Mouse (Mus musculus): ENCODE measurements around the gene Cercam. TPM values are rescaled to one million over a fixed set of nuclear protein-coding genes. Genes with fewer than 3 reads are reported as not detected.

Gene Cercam
- polyA plus RNA-seq, 1 experiment from 2014 or later = 20.1 TPM

DNA sequence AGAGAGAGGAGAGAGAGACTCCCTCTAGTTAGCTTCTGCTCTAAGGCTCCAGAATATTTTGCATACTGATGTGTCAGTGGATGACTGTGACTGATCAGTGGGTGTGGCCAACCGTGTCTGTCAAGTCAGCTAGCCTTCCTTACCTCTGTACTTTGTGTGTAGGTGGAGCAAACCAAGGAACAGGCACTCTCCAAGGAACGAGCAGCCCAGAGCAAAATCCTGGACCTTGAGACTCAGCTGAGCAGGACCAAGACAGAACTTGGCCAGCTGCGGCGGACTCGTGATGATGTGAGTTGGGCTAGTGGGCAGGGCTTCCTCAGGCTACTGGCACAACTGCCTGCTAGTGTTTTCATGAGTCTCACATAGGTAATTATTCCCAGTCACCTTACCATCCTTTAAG, 57.6 kb downstream of the Cercam start:
- no peak for ATAC-seq (ENCODE audit: low FRiP score, low TSS enrichment)

DNA sequence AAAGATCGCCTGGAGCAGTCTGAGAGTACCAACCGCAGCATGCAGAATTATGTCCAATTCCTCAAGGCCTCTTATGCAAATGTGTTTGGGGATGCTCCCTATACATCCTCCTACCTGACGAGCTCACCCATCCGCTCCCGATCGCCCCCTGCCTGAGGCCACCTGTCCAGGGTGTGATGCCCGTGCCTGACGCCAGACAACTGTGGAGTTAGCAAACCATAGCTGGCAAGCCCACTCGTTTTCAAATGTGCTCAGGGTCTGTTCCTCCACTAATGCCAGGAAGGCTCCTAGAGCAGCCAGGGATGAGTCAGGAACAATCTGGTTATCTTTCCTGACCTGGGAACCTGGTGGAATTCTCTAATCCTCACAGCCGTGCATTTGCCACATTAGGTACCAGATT, 61.5 kb downstream of the Cercam start:
- WGBS = 89% methylated on average over 10 of the region's 10 CpGs
- no peak overlapping the region for H3K27ac ChIP-seq (ENCODE audit: low read length)
- ATAC-seq (ENCODE audit: low FRiP score, low TSS enrichment) = no peak
- no peaks in the 10 kb centered on the region for H3K9me3 ChIP-seq (ENCODE audit: low read length)
- peaks cover 46% of the 10 kb centered on the region for H3K36me3 ChIP-seq (ENCODE audit: insufficient read depth, low read length)
- no peak overlapping the region for H3K4me2 ChIP-seq (replicated peaks; ENCODE audit: low read depth, low read length)
- H3K4me3 ChIP-seq (ENCODE audit: low read length) = no peak overlapping the region
- no peaks in the 10 kb centered on the region for H3K4me1 ChIP-seq (ENCODE audit: insufficient read depth, low read length)
- H3K9ac ChIP-seq (replicated peaks; ENCODE audit: low read length) = no peak overlapping the region
- H3K27me3 ChIP-seq (ENCODE audit: insufficient read depth, low read length) = no peaks in the 10 kb centered on the region

More for the DNA sequence above, 57.6 kb downstream of the Cercam start:
- no peaks in the 10 kb centered on the region for H3K27me3 ChIP-seq (ENCODE audit: insufficient read depth, low read length)
- H3K4me3 ChIP-seq (ENCODE audit: low read length) = no peak overlapping the region
- H3K4me2 ChIP-seq (replicated peaks; ENCODE audit: low read depth, low read length) = no peak overlapping the region
- no peak overlapping the region for H3K9ac ChIP-seq (replicated peaks; ENCODE audit: low read length)
- H3K27ac ChIP-seq (ENCODE audit: low read length) = no peak overlapping the region
- 87% methylated on average over 5 of the region's 5 CpGs for WGBS
- no peaks in the 10 kb centered on the region for H3K9me3 ChIP-seq (ENCODE audit: low read length)
- H3K4me1 ChIP-seq (ENCODE audit: insufficient read depth, low read length) = 0 out of 2 replicates have a peak, but pooled peaks cover 4% of the 10 kb centered on the region
- peaks cover 77% of the 10 kb centered on the region for H3K36me3 ChIP-seq (ENCODE audit: insufficient read depth, low read length)

DNA sequence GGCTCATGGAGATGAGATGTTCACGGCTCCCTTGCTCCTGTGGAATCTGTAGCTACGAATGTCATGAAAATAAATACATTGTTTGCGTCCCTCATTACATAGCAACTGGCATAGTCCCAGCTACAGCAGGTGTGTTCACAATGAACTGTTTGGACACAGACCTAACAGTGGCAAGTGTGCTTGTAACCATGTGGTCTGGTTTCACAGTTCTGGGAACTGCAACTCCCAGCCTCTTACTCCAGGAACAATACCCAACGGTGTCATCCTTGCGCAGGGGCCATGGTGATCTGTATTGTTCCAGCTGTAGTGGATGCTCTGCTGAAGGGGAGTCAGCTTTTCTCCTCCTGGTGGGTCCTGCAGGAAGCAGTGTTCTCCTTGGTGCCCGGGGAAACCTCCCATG, 62.2 kb downstream of the Cercam start:
- Histone ChIP-seq H3K27ac (ENCODE audit: low read length) (no peak overlapping the region), H3K4me2 (replicated peaks; ENCODE audit: low read depth, low read length) (no peak overlapping the region), H3K27me3 (ENCODE audit: insufficient read depth, low read length) (no peaks in the 10 kb centered on the region), H3K9me3 (ENCODE audit: low read length) (no peaks in the 10 kb centered on the region), H3K9ac (replicated peaks; ENCODE audit: low read length) (no peak overlapping the region), H3K4me3 (ENCODE audit: low read length) (no peak overlapping the region), H3K36me3 (ENCODE audit: insufficient read depth, low read length) (peaks cover 39% of the 10 kb centered on the region), H3K4me1 (ENCODE audit: insufficient read depth, low read length) (peaks cover 4% of the 10 kb centered on the region)
- no peak for ATAC-seq (ENCODE audit: low FRiP score, low TSS enrichment)
- WGBS = 91% methylated on average over 6 of the region's 6 CpGs

Small RNA genes within 50 kb of the gene (microRNA-seq; reads per million reads assigned to microRNA genes)
- gene Mir219a-2 = not detected
- gene Mir219b = not detected

Other genes starting within 250 kb of the Cercam start
- 13.3 and 13.6 TPM in 2 replicates for gene Rapgef1, start 249.4 kb upstream of the Cercam start, polyA plus RNA-seq (2015; fragmentation: Nextera tagmentation; extraction: Ambion mirVana)
- 1.8 and 2.1 TPM in 2 replicates for gene Gm13420, start 117.5 kb upstream of the Cercam start, polyA plus RNA-seq (2015; fragmentation: Nextera tagmentation; extraction: Ambion mirVana)
- not detected in 2 replicates for gene Gm13547, start 109.9 kb upstream of the Cercam start, polyA plus RNA-seq (2015; fragmentation: Nextera tagmentation; extraction: Ambion mirVana)
- gene Coq4, start 81.7 kb upstream of the Cercam start, polyA plus RNA-seq (2015; fragmentation: Nextera tagmentation; extraction: Ambion mirVana) = 44.7 and 46.1 TPM in 2 replicates
- 42.4 and 45.7 TPM in 2 replicates for gene Trub2, start 80.7 kb upstream of the Cercam start, polyA plus RNA-seq (2015; fragmentation: Nextera tagmentation; extraction: Ambion mirVana)
- 16.5 and 17.7 TPM in 2 replicates for gene Slc27a4, start 66.5 kb upstream of the Cercam start, polyA plus RNA-seq (2015; fragmentation: Nextera tagmentation; extraction: Ambion mirVana)
- gene Urm1, start 49.1 kb upstream of the Cercam start, polyA plus RNA-seq (2015; fragmentation: Nextera tagmentation; extraction: Ambion mirVana) = 27.5 and 31.1 TPM in 2 replicates
- gene Odf2, start 20.1 kb downstream of the Cercam start, polyA plus RNA-seq (2015; fragmentation: Nextera tagmentation; extraction: Ambion mirVana) = 57.7 and 76.5 TPM in 2 replicates
- gene Gle1, start 66.3 kb downstream of the Cercam start, polyA plus RNA-seq (2015; fragmentation: Nextera tagmentation; extraction: Ambion mirVana) = 63.9 and 67.6 TPM in 2 replicates
- gene Sptan1, start 96.4 kb downstream of the Cercam start, polyA plus RNA-seq (2015; fragmentation: Nextera tagmentation; extraction: Ambion mirVana) = 102 and 109 TPM in 2 replicates
- 42.5 and 44.1 TPM in 2 replicates for gene Wdr34, start 179.7 kb downstream of the Cercam start, polyA plus RNA-seq (2015; fragmentation: Nextera tagmentation; extraction: Ambion mirVana)
- 430 and 458 TPM in 2 replicates for gene Set, start 188.2 kb downstream of the Cercam start, polyA plus RNA-seq (2015; fragmentation: Nextera tagmentation; extraction: Ambion mirVana)
- 13.5 and 15.9 TPM in 2 replicates for gene Pkn3, start 208.5 kb downstream of the Cercam start, polyA plus RNA-seq (2015; fragmentation: Nextera tagmentation; extraction: Ambion mirVana)
- gene Zdhhc12, start 224.5 kb downstream of the Cercam start, polyA plus RNA-seq (2015; fragmentation: Nextera tagmentation; extraction: Ambion mirVana) = 41.6 and 42.6 TPM in 2 replicates

Data from kidney, embryonic 16.5 days (tissue).